Mouse (Mus musculus) kidney, adult 18-20 months (tissue): ENCODE measurements around the gene Gpha2.
A peak's percentile ranks its signal among the peaks of the same experiment; 100 is the strongest.

Experiments used
- DNase-seq: peaks from one replicate; pipeline ENCODE4 v3.0.0; 2021

The Gpha2 gene

GRCm38 (mm10) chr19:6226135-6226534 is at the start of gene Gpha2:
Gene Gpha2, plus strand, starts transcription at chr19:6226380.
- no peak for DNase-seq

- DNase-seq = no peak
Observed at GRCm38 (mm10) chr19:6178775-6179174, 47.4 kb upstream of the Gpha2 start.

GRCm38 (mm10) chr19:6181629-6182028 is 44.6 kb upstream of the Gpha2 start:
- DNase-seq = no peak

DNA sequence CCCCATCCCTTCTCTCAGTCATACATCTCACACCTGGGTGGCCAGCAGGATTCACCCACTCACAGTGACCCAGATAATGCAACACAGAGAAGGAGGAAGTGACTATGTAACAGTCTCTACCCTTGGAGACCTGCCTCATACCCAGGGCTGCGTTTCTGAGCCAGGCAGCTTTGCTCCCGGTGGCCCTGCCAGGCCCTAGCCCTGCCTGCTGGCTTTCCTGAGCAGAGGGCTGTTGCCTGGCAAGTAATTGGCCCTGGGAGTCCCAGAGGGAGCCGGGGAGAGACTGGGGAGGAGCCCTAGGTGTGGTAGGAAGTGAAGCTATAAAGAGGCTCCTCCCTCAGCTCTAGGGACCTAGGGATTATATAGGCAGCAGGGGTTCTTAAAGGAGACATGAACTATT is 43.6 kb upstream of the Gpha2 start:
- no peak for DNase-seq

GRCm38 (mm10) chr19:6184131-6184530 is 42.0 kb upstream of the Gpha2 start, which contains the start of gene Majin:
Gene Majin, plus strand, starts transcription at chr19:6184388.
- DNase-seq = no peak

GRCm38 (mm10) chr19:6204265-6204664 is 21.9 kb upstream of the Gpha2 start:
- DNase-seq = no peak

DNA sequence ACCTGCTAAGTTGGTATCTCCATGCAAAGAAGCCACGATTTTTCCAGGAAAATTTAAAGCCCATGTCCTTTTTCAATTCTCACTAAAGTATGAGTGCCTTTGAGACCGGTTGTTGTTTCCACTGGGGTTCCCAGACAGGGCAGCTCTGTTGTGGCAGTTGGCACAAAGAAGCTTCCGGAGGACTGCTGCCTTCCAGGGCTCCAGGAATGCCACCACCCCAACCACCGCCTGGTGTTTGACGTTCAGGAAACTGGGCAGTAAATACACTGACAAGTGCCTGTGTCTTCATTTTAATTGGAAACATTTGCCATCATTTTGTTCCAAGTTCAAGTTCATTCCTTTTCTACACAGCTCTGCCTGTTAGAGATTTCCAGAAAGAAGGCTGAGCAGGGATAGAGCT is 19.5 kb upstream of the Gpha2 start:
- no peak for DNase-seq

DNA sequence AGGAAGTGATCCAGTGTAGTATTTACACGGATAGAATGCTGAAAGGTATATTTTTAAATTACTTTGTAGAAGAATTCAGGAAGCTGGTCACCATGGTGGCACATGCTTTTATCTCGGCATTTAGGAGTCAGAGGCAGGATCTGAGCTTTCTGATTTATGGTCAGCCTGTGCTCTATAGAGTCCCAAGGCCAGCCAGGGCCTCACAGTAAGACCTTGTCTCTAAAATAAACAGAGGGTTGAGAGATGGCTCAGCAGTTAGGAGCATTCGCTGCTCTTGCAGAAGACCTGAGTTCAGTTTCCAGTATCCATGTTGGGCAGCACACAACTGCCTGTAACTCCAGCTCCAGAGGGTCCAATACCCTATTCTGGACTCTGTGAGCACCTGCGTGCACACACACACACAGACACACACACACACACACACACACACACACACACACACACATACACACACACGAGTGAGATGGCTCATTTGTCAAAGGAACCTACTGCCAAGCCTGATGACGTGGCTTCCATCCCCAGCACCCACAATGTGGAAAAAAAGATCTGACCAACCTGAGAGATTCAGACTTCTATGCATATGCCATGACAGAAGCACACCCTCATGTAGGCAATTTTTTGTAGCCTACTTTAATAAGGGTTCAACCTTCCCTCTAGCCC is 10.0 kb upstream of the Gpha2 start:
- no peak for DNase-seq

- DNase-seq = no peak
Observed at GRCm38 (mm10) chr19:6218606-6219005, 7.6 kb upstream of the Gpha2 start.

GRCm38 (mm10) chr19:6226763-6227162 is 583 bp downstream of the Gpha2 start:
- DNase-seq = no peak

GRCm38 (mm10) chr19:6227864-6228263 is 1.7 kb downstream of the Gpha2 start:
- no peak for DNase-seq

DNA sequence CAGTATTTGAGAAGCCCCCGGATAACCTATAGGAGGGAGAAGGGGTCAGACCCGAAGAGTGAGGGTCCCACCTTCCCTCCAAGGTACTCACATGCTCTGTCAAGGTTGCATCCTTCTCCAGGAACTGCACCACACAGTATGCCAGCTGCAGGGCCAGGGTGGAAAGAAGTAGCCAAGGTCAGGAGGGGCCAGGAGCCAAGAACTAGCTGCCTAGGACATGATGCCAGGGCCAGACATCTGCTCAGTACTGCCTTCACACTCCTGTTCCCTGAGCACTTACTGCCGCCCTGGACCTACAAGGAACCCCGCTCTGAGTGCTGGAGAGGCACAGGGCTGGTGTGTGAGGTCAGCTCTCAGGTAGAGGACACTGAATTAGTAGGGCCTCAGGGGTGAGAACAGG is 4.2 kb downstream of the Gpha2 start:
- no peak for DNase-seq

- no peak for DNase-seq
Observed at GRCm38 (mm10) chr19:6231036-6231435, 4.9 kb downstream of the Gpha2 start.

DNA sequence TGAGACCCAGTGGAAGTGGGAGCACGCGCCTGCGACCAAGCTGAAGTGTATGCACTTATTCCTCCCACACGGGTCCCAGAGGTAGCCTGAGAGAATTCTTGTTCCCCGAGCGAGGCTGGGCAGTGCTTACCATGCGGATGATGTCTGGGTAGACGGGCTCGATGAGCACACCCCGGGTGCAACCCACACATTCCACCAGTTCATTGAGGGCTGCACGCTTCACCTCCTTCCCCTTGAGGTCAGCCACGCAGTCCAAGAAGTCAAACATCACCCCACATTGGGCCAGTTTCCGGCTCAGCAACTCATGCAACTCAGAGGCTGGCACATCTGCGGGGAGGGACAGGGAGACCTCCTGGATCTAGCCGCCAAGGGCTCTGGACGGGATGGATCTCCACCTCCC is 7.5 kb downstream of the Gpha2 start:
- peak; percentile 15 for DNase-seq

DNA sequence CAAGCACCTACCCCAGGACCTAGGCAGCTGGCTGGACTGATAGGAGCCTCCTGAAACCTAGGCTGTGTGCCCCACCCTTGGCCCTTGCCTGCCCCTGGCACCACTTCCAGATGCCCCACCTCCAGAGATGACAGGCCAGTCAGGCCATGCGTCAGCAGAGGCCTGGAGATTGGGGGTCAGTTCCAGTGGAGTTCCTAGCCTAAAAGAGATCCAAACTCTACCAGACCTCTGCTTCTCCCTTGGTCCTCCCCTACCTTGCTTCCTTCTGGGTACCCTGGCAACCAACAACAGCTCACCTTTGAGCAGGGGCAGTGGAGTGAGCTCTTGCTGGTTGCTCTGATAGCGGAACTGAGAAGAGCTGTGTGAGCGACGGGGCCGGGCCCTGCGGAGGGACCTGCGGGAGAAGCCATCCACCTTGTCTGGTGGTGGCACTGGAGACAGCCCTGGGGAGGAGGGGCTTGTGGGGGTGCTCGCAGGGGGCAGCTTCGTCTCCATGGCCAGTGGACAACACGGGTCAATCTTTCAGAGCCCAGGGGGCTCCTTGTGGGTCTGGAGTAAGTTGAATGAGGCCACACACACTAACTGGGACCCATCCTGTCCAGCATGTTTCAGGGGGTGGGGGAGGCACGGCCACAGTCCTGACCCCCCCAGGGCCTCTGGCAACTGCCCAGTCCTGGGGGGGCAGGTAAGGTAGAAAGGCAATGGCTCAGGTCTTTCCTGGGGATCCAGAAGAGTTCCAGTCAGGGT is 8.3 kb downstream of the Gpha2 start:
- DNase-seq = no peak

DNA sequence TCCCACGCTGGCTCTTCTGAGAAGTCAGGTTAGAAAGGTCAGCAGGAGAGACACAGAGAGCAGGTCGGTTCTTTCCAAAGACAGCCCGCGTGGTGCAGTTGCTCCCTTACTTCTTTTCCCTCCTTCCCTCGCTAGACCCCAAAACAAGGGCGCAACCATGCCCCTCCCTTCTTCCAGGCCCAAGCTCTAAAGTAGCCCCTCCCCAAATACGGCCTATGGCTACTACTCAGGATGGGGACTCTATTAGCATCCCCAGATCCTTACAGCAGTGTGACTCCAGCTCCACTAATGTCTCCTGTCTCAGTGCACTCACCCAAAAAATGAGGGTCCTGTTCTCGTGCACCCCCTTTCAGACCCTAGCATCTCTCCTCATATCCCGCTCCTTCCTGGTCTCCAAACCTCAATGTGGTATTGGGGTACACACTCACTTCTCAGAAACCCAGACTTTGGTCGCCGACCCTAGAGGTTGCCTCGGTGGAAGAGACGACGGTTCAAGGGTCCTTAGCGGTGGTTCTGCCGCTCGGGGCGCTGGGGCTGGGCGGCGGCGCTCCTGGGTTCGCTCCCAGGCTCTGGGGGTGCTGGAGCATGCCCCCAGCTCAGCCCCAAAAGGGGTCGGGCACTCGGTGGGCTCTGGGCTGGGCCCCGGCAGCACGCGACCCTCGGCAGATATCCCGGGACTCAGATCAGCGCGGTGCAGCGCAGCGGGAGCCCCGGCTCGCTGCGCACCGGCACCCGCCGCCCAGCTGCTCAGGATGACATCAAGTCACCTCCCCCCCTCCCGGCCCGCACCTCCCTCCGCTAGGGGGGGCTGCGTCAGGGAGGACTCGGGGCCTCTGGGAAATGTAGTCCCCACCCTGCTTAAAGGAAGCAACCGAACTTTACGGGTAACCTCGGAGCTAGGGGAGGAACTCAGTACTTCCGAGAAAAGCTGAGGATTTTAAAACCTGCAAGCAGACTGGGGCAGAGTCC is 9.2 kb downstream of the Gpha2 start, which contains the start of gene Ppp2r5b:
Gene Ppp2r5b (minus strand): TSS at position 789 of the 969 bp plus-strand sequence.
- peak; percentile 94 for DNase-seq

DNA sequence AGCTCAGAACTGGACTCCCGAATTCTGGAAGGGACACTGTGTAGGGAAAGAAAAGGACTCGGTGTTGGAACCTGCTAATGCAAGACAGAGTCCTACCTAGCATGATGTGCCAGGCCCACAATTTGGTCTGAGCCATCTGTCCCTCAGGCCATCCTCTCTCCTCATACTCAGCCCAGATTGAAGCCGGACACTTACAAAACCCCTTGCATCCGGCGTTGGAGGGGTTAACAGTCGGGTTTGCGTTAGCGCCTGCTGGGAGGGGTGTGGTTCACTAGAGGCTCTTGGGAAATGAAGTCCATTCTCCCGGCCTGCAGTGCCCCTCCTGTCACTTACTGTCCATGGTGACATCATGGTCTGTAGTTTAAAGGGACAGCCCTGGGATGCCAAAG is 9.9 kb downstream of the Gpha2 start:
- DNase-seq = peak; percentile 88

- DNase-seq = no peak
Observed at GRCm38 (mm10) chr19:6236842-6237241, 10.7 kb downstream of the Gpha2 start.

- no peak for DNase-seq
Observed at GRCm38 (mm10) chr19:6238740-6239139, 12.6 kb downstream of the Gpha2 start.

GRCm38 (mm10) chr19:6240136-6240535 is 14.0 kb downstream of the Gpha2 start:
- no peak for DNase-seq

DNA sequence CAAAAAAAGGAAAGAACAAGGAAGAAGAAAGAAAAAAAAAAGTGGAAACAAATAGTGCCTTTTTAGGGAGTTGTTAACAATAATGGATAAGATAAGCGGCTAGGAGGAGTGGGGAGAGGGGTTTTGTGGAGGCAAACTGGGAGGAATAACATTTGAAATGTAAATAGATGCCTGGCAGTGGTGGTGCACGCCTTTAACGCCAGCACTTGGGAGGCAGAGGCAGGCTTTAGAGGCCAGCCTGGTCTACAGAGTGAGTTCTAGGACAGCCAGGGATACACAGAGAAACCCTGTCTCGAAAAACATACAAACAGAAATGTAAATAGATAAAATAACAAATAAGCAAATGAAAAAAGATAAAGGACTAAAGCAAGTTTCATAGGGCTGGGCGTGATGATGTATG is 14.5 kb downstream of the Gpha2 start:
- DNase-seq = no peak

DNA sequence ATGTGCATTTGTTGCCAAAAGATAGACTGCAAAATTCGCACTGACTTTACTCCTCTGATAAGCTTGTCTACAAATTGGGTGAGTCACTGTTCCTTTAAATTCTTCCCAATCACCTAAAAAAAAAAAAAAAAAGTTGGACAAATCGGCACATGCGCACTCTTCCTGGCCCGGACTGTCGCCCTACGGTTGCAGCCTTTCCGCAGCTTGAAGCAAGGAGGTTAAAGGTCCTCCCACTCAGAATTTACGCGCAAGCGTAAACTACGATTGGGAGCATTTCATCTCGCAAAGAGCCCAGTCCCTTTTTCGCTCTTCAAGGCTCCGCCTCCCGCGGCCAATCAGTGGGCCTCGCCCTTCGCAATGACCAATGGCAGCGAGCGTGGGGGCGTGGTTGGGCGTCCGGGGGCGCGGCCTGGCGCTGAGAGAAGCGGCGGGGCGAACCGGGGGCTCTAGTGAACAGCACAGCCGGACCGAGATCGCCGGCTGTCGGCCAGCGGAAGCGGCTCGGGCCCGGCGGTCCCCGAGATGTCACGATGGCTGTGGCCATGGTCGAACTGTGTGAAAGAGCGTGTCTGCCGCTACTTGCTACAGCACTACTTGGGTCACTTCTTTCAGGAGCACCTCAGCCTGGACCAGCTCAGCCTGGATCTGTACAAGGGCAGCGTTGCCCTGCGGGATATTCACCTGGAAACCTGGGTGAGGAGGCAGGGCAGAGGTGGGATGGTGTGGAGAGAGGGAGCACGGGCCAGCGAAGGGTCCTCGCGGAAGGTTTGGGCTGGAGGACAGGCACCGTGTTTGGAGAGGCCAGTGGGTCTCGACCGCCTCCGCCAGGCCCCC is 15.3 kb downstream of the Gpha2 start, which contains the start of gene Atg2a:
Gene Atg2a (plus strand): TSS at position 395 of the 834 bp plus-strand sequence.
- peak; percentile 98 for DNase-seq
